Mouse (Mus musculus) mouse embryonic stem cell (cell line): ENCODE measurements around the gene Supt20.

Experiments
- in situ Hi-C, 2 experiments: fragments of 300-500 bp; cut with MboI; formaldehyde crosslinking; loops; 1 replicate in 1 of 2; 3 replicates in 1 of 2; pipeline ENCODE4 v1.14.3; 2019 to 2020; ENCODE audit warnings: low sequenced_read_pairs in 2 of 2, low pct_unique_long_range_greater_than_20kb in 1 of 2, mixed read lengths in 1 of 2; ENCODE audit not compliant: unreplicated experiment in 1 of 2

Gene Supt20

DNA sequence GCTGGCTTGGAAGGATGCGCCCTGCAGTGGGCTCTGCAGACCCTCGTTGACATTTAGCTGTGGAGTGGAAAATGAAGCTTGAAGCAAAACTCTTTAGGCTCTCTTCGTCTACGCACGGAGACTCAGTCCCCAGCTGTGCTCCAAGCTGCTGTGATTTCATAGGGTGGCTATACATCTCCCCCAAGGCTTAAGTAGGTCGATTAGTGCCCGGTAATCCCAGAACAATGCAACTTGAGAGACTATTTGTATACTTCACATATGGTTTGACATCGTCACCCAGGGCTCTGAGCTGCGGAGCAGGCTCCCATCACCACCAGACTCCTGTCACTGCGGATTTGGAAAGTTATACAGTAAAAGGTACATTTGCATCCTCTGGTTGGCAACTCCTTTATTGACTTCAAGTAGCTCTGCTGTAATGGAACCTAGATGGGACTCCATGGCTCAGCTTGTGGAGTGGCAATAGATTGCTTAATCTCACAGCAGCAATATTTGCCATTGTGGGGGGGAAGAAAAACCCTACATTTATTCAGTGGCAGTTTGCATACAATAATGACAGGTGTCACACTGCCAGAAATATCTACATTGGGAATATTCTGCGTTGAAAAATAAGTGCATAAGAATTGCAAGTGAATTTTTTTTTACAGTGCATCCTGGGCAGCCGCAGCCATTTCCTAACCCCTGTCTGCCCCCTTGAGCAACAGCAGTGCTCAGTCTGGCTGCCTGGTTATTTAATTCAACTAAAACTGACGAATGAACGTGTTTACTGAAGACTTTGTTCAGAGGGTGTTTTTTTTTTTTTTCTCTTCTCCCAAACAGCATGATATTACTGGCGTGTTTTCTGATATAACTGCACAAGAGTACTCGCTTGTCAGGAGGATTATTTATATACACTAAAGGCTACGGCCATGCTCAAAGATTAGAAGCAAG, 77.0 kb downstream of the Supt20 start:
- in situ Hi-C loops: no loop called here

DNA sequence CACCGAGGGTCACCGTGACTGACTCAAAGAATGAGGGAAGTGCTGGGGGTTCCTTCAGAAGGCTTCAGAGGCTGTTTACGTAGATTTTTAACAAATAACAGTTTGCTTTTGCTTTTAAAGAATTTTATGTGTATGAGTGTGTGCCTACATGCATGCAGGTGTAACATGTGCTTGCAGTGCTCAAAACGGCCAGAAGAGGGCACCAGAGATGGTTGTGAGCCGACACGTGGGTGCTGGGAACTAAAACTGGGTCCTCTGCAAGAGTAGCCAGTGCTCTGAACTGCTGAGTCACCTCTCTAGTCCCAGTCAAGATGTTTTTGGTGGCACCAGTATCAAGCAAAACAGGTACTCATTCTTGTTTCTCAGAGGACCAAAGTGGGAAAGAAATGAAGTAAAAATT, 81.0 kb downstream of the Supt20 start:
- in situ Hi-C loops: no loop called here

DNA sequence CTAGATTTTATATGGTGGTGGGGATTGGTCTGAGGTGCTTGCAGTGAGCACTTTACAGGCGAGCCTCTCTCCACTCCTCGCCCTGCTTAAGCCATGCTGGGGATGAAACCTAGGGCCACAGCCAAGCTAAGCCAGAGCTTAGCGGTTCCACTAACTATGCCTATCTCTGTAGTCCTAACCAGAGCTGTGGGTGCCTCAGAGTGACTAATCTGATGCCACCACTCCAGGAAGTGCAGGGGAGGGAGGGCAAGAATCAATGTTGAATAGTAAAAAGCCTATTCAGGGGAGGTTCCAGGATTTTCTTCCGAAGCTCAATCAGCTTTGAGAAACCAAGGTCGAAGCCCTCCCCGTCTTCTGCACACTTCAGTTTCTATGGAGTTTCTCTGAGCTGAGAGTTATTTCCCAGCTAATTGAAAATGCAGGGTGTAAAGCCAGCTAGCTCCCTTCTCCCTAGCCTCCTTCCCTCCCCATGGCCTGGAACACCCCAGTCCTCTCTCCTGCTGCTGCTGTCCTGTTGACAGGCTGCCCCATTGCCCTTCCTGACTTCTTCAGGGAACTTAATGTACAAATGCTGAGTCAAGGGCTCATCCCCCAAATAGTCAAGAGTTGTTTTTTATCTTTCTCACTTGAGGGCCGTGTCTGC, 83.5 kb downstream of the Supt20 start:
- in situ Hi-C loops: no loop called here
